Mouse (Mus musculus): ENCODE data around the gene Prn.

Prn gene

GRCm38 (mm10) chr2:131948916-131949639, 39.3 kb downstream of the Prn start:
- no peak for DNase-seq (ENCODE audit: low spot score)

- no peak for DNase-seq (ENCODE audit: low spot score)
Measured at GRCm38 (mm10) chr2:131949767-131950597, 40.2 kb downstream of the Prn start.

- DNase-seq (ENCODE audit: low spot score), result no peak
Measured at GRCm38 (mm10) chr2:131950598-131951095, 40.9 kb downstream of the Prn start, which contains the start of gene Prnd. TSS of gene Prnd (plus strand) at chr2:131950861.

- no peak for DNase-seq (ENCODE audit: low spot score)
Measured at GRCm38 (mm10) chr2:131952456-131952855, 42.7 kb downstream of the Prn start.

- no peak for DNase-seq (ENCODE audit: low spot score)
Measured at GRCm38 (mm10) chr2:131952961-131953538, 43.3 kb downstream of the Prn start.

- DNase-seq (ENCODE audit: low spot score), result no peak
Measured at GRCm38 (mm10) chr2:131953711-131954110, 44.0 kb downstream of the Prn start.

- no peak for DNase-seq (ENCODE audit: low spot score)
Measured at GRCm38 (mm10) chr2:131954835-131955234, 45.1 kb downstream of the Prn start.

GRCm38 (mm10) chr2:131955264-131955663, 45.5 kb downstream of the Prn start:
- DNase-seq (ENCODE audit: low spot score), result no peak

GRCm38 (mm10) chr2:131956336-131957256, 46.8 kb downstream of the Prn start:
- no peak for DNase-seq (ENCODE audit: low spot score)

GRCm38 (mm10) chr2:131957731-131958222, 48.0 kb downstream of the Prn start:
- no peak for DNase-seq (ENCODE audit: low spot score)

GRCm38 (mm10) chr2:131961671-131962070, 51.9 kb downstream of the Prn start:
- DNase-seq (ENCODE audit: low spot score), result no peak

GRCm38 (mm10) chr2:131970597-131970996, 60.8 kb downstream of the Prn start:
- DNase-seq (ENCODE audit: low spot score), result no peak

- no peak for DNase-seq (ENCODE audit: low spot score)
Measured at GRCm38 (mm10) chr2:131971098-131971497, 61.3 kb downstream of the Prn start.

GRCm38 (mm10) chr2:131976663-131977062, 66.9 kb downstream of the Prn start:
- DNase-seq (ENCODE audit: low spot score), result no peak

- no peak for DNase-seq (ENCODE audit: low spot score)
Measured at GRCm38 (mm10) chr2:131980866-131981265, 71.1 kb downstream of the Prn start.

GRCm38 (mm10) chr2:131982546-131983196, 72.9 kb downstream of the Prn start:
- no peak for DNase-seq (ENCODE audit: low spot score)

GRCm38 (mm10) chr2:131987950-131988349, 78.2 kb downstream of the Prn start:
- DNase-seq (ENCODE audit: low spot score), result no peak

GRCm38 (mm10) chr2:131988550-131988949, 78.8 kb downstream of the Prn start:
- DNase-seq (ENCODE audit: low spot score), result no peak

GRCm38 (mm10) chr2:131992487-131992886, 82.7 kb downstream of the Prn start:
- DNase-seq (ENCODE audit: low spot score), result no peak

GRCm38 (mm10) chr2:131993151-131993550, 83.4 kb downstream of the Prn start:
- DNase-seq (ENCODE audit: low spot score), result no peak

- DNase-seq (ENCODE audit: low spot score), result no peak
Measured at GRCm38 (mm10) chr2:131993563-131994088, 83.9 kb downstream of the Prn start.

Data from ovary, postnatal 10 days (tissue).